Mouse (Mus musculus) heart, embryonic 16.5 days (tissue): ENCODE measurements around the gene Lmo7. TPM values are rescaled to one million over a fixed set of nuclear protein-coding genes. Genes with fewer than 3 reads are reported as not detected.

Source experiments
- ATAC-seq: fragments of 200-750 bp; cut with Nextera tagmentation; replicated peaks from 2 replicates; pipeline ENCODE4 v1.8.0; 2017; ENCODE audit warnings: moderate number of reproducible peaks; ENCODE audit not compliant: insufficient read depth, low FRiP score; ENCODE audit errors: extremely low read depth
- H3K27ac ChIP-seq: fragments of 300-500 bp; sonication (generic); 2 replicates; pipeline ENCODE4 v1.5.1; 2014; ENCODE audit warnings: mild to moderate bottlenecking, low read length, control low read depth, moderate library complexity
- H3K27me3 ChIP-seq: fragments of 300-500 bp; sonication (generic); 2 replicates; pipeline ENCODE4 v1.6.1; 2014; ENCODE audit warnings: low read length, mixed read lengths; ENCODE audit not compliant: control insufficient read depth, insufficient read depth
- H3K36me3 ChIP-seq: fragments of 300-500 bp; sonication (generic); 2 replicates; pipeline ENCODE4 v1.6.1; 2014; ENCODE audit not compliant: control insufficient read depth, insufficient read depth
- H3K4me1 ChIP-seq: fragments of 300-500 bp; sonication (generic); 2 replicates; pipeline ENCODE4 v1.6.1; 2014; ENCODE audit warnings: low read length, mixed read lengths; ENCODE audit not compliant: control insufficient read depth, insufficient read depth
- H3K4me2 ChIP-seq: fragments of 300-500 bp; sonication (generic); 2 replicates; pipeline ENCODE4 v1.6.1; 2014; ENCODE audit warnings: low read depth, mild to moderate bottlenecking, control low read depth, low read length
- H3K4me3 ChIP-seq: fragments of 300-500 bp; sonication (generic); 2 replicates; pipeline ENCODE4 v1.5.1; 2014; ENCODE audit warnings: mild to moderate bottlenecking, control low read depth, low read length
- H3K9ac ChIP-seq: fragments of 300-500 bp; sonication (generic); 2 replicates; pipeline ENCODE4 v1.6.1; 2014; ENCODE audit warnings: low read length, control low read depth
- H3K9me3 ChIP-seq: fragments of 300-500 bp; sonication (generic); replicated peaks from 2 replicates; pipeline ENCODE4 v1.6.1; 2016; ENCODE audit warnings: low read length; ENCODE audit not compliant: control insufficient read depth
- WGBS: fragments of 180-500 bp; shearing (Covaris S2); extraction: QIAGEN DNeasy Blood & Tissue Kit; methylation state at CpG from one replicate; pipeline ENCODE4 v1.1.7; 2014; 5-methylcytosine and 5-hydroxymethylcytosine counted together
- polyA plus RNA-seq: library from polyadenylated mRNA; unstranded; fragments of >200 nt; fragmentation: Nextera tagmentation; extraction: Ambion mirVana; gene quantifications from 2 replicates; pipeline ENCODE4 v1.2.1, GENCODE M21; 2015

Lmo7 gene
- polyA plus RNA-seq, 1 experiment from 2014 or later, result 272 TPM

- Histone ChIP-seq H3K9me3 (no peaks in the 10 kb centered on the region), H3K36me3 (no peaks in the 10 kb centered on the region), H3K27ac (peak overlapping the region; percentile 72), H3K4me3 (no peak overlapping the region), H3K27me3 (no peaks in the 10 kb centered on the region), H3K9ac (peak overlapping the region; percentile 48), H3K4me2 (peak overlapping the region; percentile 14; the same call in 1 of the 2 replicates), H3K4me1 (peaks cover 61% of the 10 kb centered on the region)
- no peak for ATAC-seq
- WGBS, result 36% methylated on average over 6 of the region's 6 CpGs
Measured at GRCm38 (mm10) chr14:101869145-101869544, 139.4 kb downstream of the Lmo7 start.

GRCm38 (mm10) chr14:101869661-101870060 lies 139.9 kb downstream of the Lmo7 start:
- H3K36me3 ChIP-seq, result no peaks in the 10 kb centered on the region
- H3K9ac ChIP-seq, result no peak overlapping the region; the same call in 1 of the 2 replicates
- H3K4me1 ChIP-seq, result peaks cover 66% of the 10 kb centered on the region
- H3K27ac ChIP-seq, result peak overlapping the region; percentile 72
- no peak for ATAC-seq
- H3K9me3 ChIP-seq, result no peaks in the 10 kb centered on the region
- peak overlapping the region; percentile 14; the same call in 1 of the 2 replicates for H3K4me2 ChIP-seq
- no peaks in the 10 kb centered on the region for H3K27me3 ChIP-seq
- H3K4me3 ChIP-seq, result no peak overlapping the region
- 50% methylated on average over 4 of the region's 4 CpGs for WGBS

- peaks cover 66% of the 10 kb centered on the region for H3K4me1 ChIP-seq
- no peaks in the 10 kb centered on the region for H3K36me3 ChIP-seq
- no peak for ATAC-seq
- peak overlapping the region; percentile 72 for H3K27ac ChIP-seq
- H3K9me3 ChIP-seq, result no peaks in the 10 kb centered on the region
- H3K4me3 ChIP-seq, result no peak overlapping the region
- WGBS, result 57% methylated on average over 9 of the region's 9 CpGs
- H3K27me3 ChIP-seq, result no peaks in the 10 kb centered on the region
- no peak overlapping the region for H3K4me2 ChIP-seq
- peak overlapping the region; percentile 15; the same call in 1 of the 2 replicates for H3K9ac ChIP-seq
Measured at GRCm38 (mm10) chr14:101870171-101870902, 140.6 kb downstream of the Lmo7 start.

- WGBS, result 15% methylated on average over 3 of the region's 3 CpGs
- peak overlapping the region; percentile 36 for H3K4me2 ChIP-seq
- H3K9ac ChIP-seq, result peak overlapping the region; percentile 23
- H3K4me1 ChIP-seq, result peaks cover 54% of the 10 kb centered on the region
- H3K27ac ChIP-seq, result peak overlapping the region; percentile 96
- no peak overlapping the region for H3K4me3 ChIP-seq
- ATAC-seq, result peak; percentile 90
- H3K36me3 ChIP-seq, result peaks cover 5% of the 10 kb centered on the region
- H3K27me3 ChIP-seq, result no peaks in the 10 kb centered on the region
- H3K9me3 ChIP-seq, result no peaks in the 10 kb centered on the region
Measured at GRCm38 (mm10) chr14:101872846-101873245, 143.1 kb downstream of the Lmo7 start.

- H3K4me1 ChIP-seq, result peaks cover 26% of the 10 kb centered on the region
- peaks cover 11% of the 10 kb centered on the region for H3K36me3 ChIP-seq
- no peak overlapping the region for H3K4me3 ChIP-seq
- H3K27ac ChIP-seq, result no peak overlapping the region
- no peak overlapping the region for H3K4me2 ChIP-seq
- no peak overlapping the region for H3K9ac ChIP-seq
- H3K9me3 ChIP-seq, result no peaks in the 10 kb centered on the region
- H3K27me3 ChIP-seq, result no peaks in the 10 kb centered on the region
- WGBS, result 68% methylated on average over 8 of the region's 8 CpGs
- ATAC-seq, result no peak
Measured at GRCm38 (mm10) chr14:101878346-101879049, 148.7 kb downstream of the Lmo7 start.

- H3K27ac ChIP-seq, result peak overlapping the region; percentile 17
- no peak overlapping the region for H3K4me2 ChIP-seq
- no peak for ATAC-seq
- H3K27me3 ChIP-seq, result no peaks in the 10 kb centered on the region
- WGBS, result 30% methylated on average over 7 of the region's 7 CpGs
- no peak overlapping the region; the same call in 1 of the 2 replicates for H3K9ac ChIP-seq
- no peak overlapping the region for H3K4me3 ChIP-seq
- H3K36me3 ChIP-seq, result peaks cover 11% of the 10 kb centered on the region
- peaks cover 23% of the 10 kb centered on the region for H3K4me1 ChIP-seq
- no peaks in the 10 kb centered on the region for H3K9me3 ChIP-seq
Measured at GRCm38 (mm10) chr14:101879050-101879694, 149.4 kb downstream of the Lmo7 start.

GRCm38 (mm10) chr14:101882966-101883365 lies 153.2 kb downstream of the Lmo7 start:
- ATAC-seq, result peak; percentile 42; the same call in 1 of the 2 replicates
- peak overlapping the region; percentile 71 for H3K9ac ChIP-seq
- H3K4me1 ChIP-seq, result peaks cover 19% of the 10 kb centered on the region
- peak overlapping the region; percentile 60 for H3K4me2 ChIP-seq
- no peaks in the 10 kb centered on the region for H3K27me3 ChIP-seq
- WGBS, result 4% methylated on average over 5 of the region's 5 CpGs
- H3K36me3 ChIP-seq, result peaks cover 12% of the 10 kb centered on the region; the same call in 1 of the 2 replicates
- H3K27ac ChIP-seq, result peak overlapping the region; percentile 98
- H3K4me3 ChIP-seq, result no peak overlapping the region
- H3K9me3 ChIP-seq, result no peaks in the 10 kb centered on the region

GRCm38 (mm10) chr14:101883787-101884186 lies 154.0 kb downstream of the Lmo7 start:
- Histone ChIP-seq H3K27me3 (no peaks in the 10 kb centered on the region), H3K27ac (peak overlapping the region; percentile 98), H3K36me3 (peaks cover 12% of the 10 kb centered on the region; the same call in 1 of the 2 replicates), H3K9ac (peak overlapping the region; percentile 71), H3K4me2 (peak overlapping the region; percentile 60), H3K9me3 (no peaks in the 10 kb centered on the region), H3K4me1 (peaks cover 15% of the 10 kb centered on the region), H3K4me3 (peak overlapping the region; percentile 51)
- 32% methylated on average over 6 of the region's 6 CpGs for WGBS
- peak; percentile 72 for ATAC-seq
